Mouse (Mus musculus) heart, embryonic 12.5 days (tissue): ENCODE measurements around the gene Ifitm6. TPM values are rescaled to one million over a fixed set of nuclear protein-coding genes. Genes with fewer than 3 reads are reported as not detected.
A peak's percentile ranks its signal among the peaks of the same experiment; 100 is the strongest.
"Not testable (repeated sequence)": the region's sequence is repeated elsewhere in the genome, so short reads cannot be mapped to it uniquely, and the experiment has no call there.

Source experiments
- ATAC-seq: fragments of 200-750 bp; cut with Nextera tagmentation; 2 replicates; pipeline ENCODE4 v1.8.0; 2017; ENCODE audit warnings: moderate TSS enrichment, moderate library complexity; ENCODE audit not compliant: insufficient number of reproducible peaks, low FRiP score
- H3K27ac ChIP-seq: fragments of 300-500 bp; sonication (generic); 2 replicates; pipeline ENCODE4 v1.5.1; 2016; ENCODE audit warnings: mild to moderate bottlenecking, moderate library complexity; ENCODE audit not compliant: poor library complexity, severe bottlenecking
- H3K27me3 ChIP-seq: fragments of 300-500 bp; sonication (generic); replicated peaks from 2 replicates; pipeline ENCODE4 v1.6.1; 2016; ENCODE audit warnings: mild to moderate bottlenecking, moderate library complexity
- H3K36me3 ChIP-seq: fragments of 300-500 bp; sonication (generic); 2 replicates; pipeline ENCODE4 v1.6.1; 2016; ENCODE audit warnings: mild to moderate bottlenecking, moderate library complexity
- H3K4me1 ChIP-seq: fragments of 300-500 bp; sonication (generic); replicated peaks from 2 replicates; pipeline ENCODE4 v1.6.1; 2016; ENCODE audit warnings: mild to moderate bottlenecking
- H3K4me2 ChIP-seq: fragments of 300-500 bp; sonication (generic); 2 replicates; pipeline ENCODE4 v1.6.1; 2016; ENCODE audit warnings: mild to moderate bottlenecking, moderate library complexity
- H3K4me3 ChIP-seq: fragments of 300-500 bp; sonication (generic); 2 replicates; pipeline ENCODE4 v1.5.1; 2016; ENCODE audit warnings: mild to moderate bottlenecking
- H3K9ac ChIP-seq: fragments of 300-500 bp; sonication (generic); 2 replicates; pipeline ENCODE4 v1.6.1; 2016; ENCODE audit warnings: mild to moderate bottlenecking, moderate library complexity
- H3K9me3 ChIP-seq: fragments of 300-500 bp; sonication (generic); replicated peaks from 2 replicates; pipeline ENCODE4 v1.6.1; 2016; ENCODE audit warnings: mild to moderate bottlenecking, moderate library complexity
- WGBS: fragments of 180-500 bp; shearing (Covaris S2); methylation state at CpG from one replicate; pipeline ENCODE4 v1.1.7; 2016; 5-methylcytosine and 5-hydroxymethylcytosine counted together
- polyA plus RNA-seq: library from polyadenylated mRNA; unstranded; fragments of >200 nt; fragmentation: Nextera tagmentation; extraction: Ambion mirVana; gene quantifications from 2 replicates; pipeline ENCODE4 v1.2.1, GENCODE M21; 2016

Ifitm6 gene
- polyA plus RNA-seq: not detected in 2 replicates

- not testable (repeated sequence) for H3K4me1 ChIP-seq, H3K9ac ChIP-seq, H3K27me3 ChIP-seq, H3K9me3 ChIP-seq, H3K27ac ChIP-seq, H3K4me2 ChIP-seq, ATAC-seq, H3K4me3 ChIP-seq, H3K36me3 ChIP-seq
- WGBS: 79% methylated on average over 1 of the region's 1 CpGs
Measured at GRCm38 (mm10) chr7:141017824-141018223, at the start of gene Ifitm6. Gene Ifitm6, minus strand, starts transcription at chr7:141017924.

DNA sequence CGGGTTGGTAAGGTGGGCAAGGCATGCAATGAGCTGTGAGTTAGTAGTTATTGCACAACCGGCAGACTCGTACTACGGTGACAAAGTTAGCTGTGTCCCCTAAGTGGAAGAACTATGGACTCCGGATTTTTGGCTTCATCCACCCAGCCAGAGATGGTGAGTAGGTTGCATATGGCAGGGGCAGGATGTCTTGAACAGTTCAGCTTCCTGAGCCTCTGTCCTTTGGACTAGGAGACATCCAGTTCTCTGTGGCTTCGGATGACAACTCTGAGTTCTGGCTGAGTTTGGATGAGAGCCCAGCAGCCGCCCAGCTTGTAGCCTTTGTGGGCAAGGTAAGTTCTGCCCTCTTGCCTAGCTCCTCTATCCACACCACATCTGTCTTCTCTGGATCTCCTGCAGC is 46.9 kb upstream of the Ifitm6 start:
- Histone ChIP-seq H3K27ac (no peak overlapping the region), H3K4me2 (no peak overlapping the region), H3K9ac (no peak overlapping the region), H3K4me1 (0 out of 2 replicates have a peak, but pooled peaks cover 8% of the 10 kb centered on the region), H3K9me3 (no peaks in the 10 kb centered on the region), H3K27me3 (peaks cover 95% of the 10 kb centered on the region), H3K36me3 (no peaks in the 10 kb centered on the region), H3K4me3 (no peak overlapping the region)
- WGBS: 87% methylated on average over 7 of the region's 7 CpGs
- ATAC-seq: no peak

DNA sequence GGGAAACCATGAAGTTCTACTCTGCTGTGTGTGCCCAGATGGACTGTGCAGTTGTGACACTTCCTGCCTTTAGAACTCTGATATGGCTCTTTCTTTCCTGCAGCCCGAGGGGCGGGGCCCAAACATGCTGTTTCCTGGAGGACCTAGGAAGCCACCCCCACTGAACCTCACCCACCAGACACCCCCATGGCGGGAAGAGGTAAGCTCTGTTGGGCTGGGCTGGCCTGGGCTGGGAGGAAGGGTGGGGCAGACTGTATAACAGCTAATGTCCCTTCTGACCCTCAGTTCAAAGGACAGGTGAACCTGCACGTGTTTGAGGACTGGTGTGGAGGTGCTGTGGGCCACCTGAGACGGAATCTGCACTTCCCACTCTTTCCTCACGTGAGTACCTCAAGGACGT is 46.5 kb upstream of the Ifitm6 start:
- H3K9ac ChIP-seq: no peak overlapping the region
- no peaks in the 10 kb centered on the region for H3K9me3 ChIP-seq
- WGBS: 67% methylated on average over 7 of the region's 7 CpGs
- no peak for ATAC-seq
- H3K4me2 ChIP-seq: no peak overlapping the region
- H3K4me1 ChIP-seq: 0 out of 2 replicates have a peak, but pooled peaks cover 8% of the 10 kb centered on the region
- no peak overlapping the region for H3K27ac ChIP-seq
- no peaks in the 10 kb centered on the region for H3K36me3 ChIP-seq
- peaks cover 96% of the 10 kb centered on the region for H3K27me3 ChIP-seq
- no peak overlapping the region for H3K4me3 ChIP-seq

GRCm38 (mm10) chr7:141063353-141063752 is 45.6 kb upstream of the Ifitm6 start:
- ATAC-seq: no peak
- H3K9me3 ChIP-seq: no peaks in the 10 kb centered on the region
- 81% methylated on average over 3 of the region's 3 CpGs for WGBS
- 0 out of 2 replicates have a peak, but pooled peaks cover 8% of the 10 kb centered on the region for H3K4me1 ChIP-seq
- no peak overlapping the region for H3K27ac ChIP-seq
- H3K4me2 ChIP-seq: no peak overlapping the region
- peaks cover 95% of the 10 kb centered on the region for H3K27me3 ChIP-seq
- no peak overlapping the region for H3K9ac ChIP-seq
- H3K36me3 ChIP-seq: no peaks in the 10 kb centered on the region
- no peak overlapping the region for H3K4me3 ChIP-seq

- H3K27me3 ChIP-seq: peaks cover 95% of the 10 kb centered on the region
- H3K9me3 ChIP-seq: no peaks in the 10 kb centered on the region
- no peak overlapping the region for H3K9ac ChIP-seq
- H3K27ac ChIP-seq: no peak overlapping the region
- 0 out of 2 replicates have a peak, but pooled peaks cover 8% of the 10 kb centered on the region for H3K4me1 ChIP-seq
- H3K4me2 ChIP-seq: no peak overlapping the region
- no peak overlapping the region for H3K4me3 ChIP-seq
- no peaks in the 10 kb centered on the region for H3K36me3 ChIP-seq
- no peak for ATAC-seq
- 71% methylated on average over 7 of the region's 7 CpGs for WGBS
Measured at GRCm38 (mm10) chr7:141062525-141062924, 44.8 kb upstream of the Ifitm6 start.

- peak; percentile 30; the same call in 1 of the 2 replicates for ATAC-seq
- no peak overlapping the region for H3K27ac ChIP-seq
- WGBS: 1% methylated on average over 37 of the region's 37 CpGs
Measured at GRCm38 (mm10) chr7:141061269-141061692, 43.6 kb upstream of the Ifitm6 start.

DNA sequence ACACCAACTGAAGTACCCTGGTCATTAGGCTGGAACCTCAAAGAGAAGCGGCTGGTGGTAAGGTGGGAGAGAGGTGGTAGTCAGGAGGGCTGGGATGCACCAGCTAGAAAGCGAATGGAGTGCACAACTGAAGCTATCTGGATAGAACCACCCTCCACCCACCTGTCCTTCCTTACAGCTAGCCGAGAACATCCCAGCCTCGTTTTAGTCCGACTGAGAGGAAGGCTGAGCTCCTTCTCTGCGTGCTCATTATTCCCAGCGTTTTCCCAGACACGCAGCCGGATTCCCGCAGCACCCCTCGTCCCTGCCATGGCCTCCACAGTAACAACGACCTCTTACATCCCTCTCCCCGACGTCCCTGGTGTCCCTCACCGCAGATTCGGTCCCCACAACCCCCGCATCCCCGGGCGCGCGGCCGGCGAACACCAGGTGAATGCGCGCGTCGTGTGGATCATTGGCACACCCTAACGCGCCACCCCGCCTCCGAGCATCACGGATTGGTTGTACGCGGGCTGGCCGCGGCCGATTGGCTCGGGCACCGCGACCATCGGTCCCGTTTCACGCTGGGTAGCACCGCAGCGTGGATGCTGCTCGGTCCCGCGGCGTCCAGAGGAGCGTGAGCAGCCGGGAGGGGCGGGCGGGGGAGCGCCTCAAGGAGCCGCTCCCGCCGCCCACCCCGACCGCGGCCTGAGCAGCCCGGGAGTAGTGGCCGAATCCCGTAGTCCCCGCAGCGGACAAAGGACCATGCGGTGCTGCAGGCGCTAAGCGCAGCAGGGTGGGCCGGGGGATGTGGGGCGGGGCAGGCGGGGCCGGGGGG is 42.9 kb upstream of the Ifitm6 start, which contains the start of gene B4galnt4:
B4galnt4 (plus strand) TSS at position 679 of the 817 bp plus-strand sequence.
- no peaks in the 10 kb centered on the region for H3K9me3 ChIP-seq
- peak within 1 kb of the TSS; percentile 88 for H3K4me2 ChIP-seq
- H3K36me3 ChIP-seq: no peaks in the 10 kb centered on the region
- WGBS: under 1% methylated on average over 64 of the region's 72 CpGs
- no peak within 1 kb of the TSS for H3K27ac ChIP-seq
- peak within 1 kb of the TSS; percentile 55 for H3K9ac ChIP-seq
- H3K4me1 ChIP-seq: 0 out of 2 replicates have a peak, but pooled peaks cover 8% of the 10 kb centered on the region
- H3K27me3 ChIP-seq: peaks cover 90% of the 10 kb centered on the region
- ATAC-seq: peak; percentile 67
- peak within 1 kb of the TSS; percentile 59 for H3K4me3 ChIP-seq

More at GRCm38 (mm10) chr7:141061269-141061692, 43.6 kb upstream of the Ifitm6 start:
- Histone ChIP-seq H3K4me1 (0 out of 2 replicates have a peak, but pooled peaks cover 8% of the 10 kb centered on the region), H3K36me3 (no peaks in the 10 kb centered on the region), H3K9ac (peak overlapping the region; percentile 55), H3K4me2 (peak overlapping the region; percentile 88), H3K9me3 (no peaks in the 10 kb centered on the region), H3K27me3 (peaks cover 91% of the 10 kb centered on the region), H3K4me3 (peak overlapping the region; percentile 59)

- no peaks in the 10 kb centered on the region for H3K9me3 ChIP-seq
- H3K36me3 ChIP-seq: no peaks in the 10 kb centered on the region
- no peak overlapping the region for H3K9ac ChIP-seq
- peak overlapping the region; percentile 88 for H3K4me2 ChIP-seq
- peaks cover 88% of the 10 kb centered on the region for H3K27me3 ChIP-seq
- H3K4me1 ChIP-seq: 0 out of 2 replicates have a peak, but pooled peaks cover 8% of the 10 kb centered on the region
- peak overlapping the region; percentile 59; the same call in 1 of the 2 replicates for H3K4me3 ChIP-seq
- ATAC-seq: no peak
- WGBS: 67% methylated on average over 2 of the region's 2 CpGs
- no peak overlapping the region for H3K27ac ChIP-seq
Measured at GRCm38 (mm10) chr7:141059929-141060328, 42.2 kb upstream of the Ifitm6 start.

- no peak overlapping the region for H3K9ac ChIP-seq
- WGBS: 80% methylated on average over 14 of the region's 14 CpGs
- no peak overlapping the region for H3K4me3 ChIP-seq
- no peaks in the 10 kb centered on the region for H3K36me3 ChIP-seq
- peaks cover 85% of the 10 kb centered on the region for H3K27me3 ChIP-seq
- no peaks in the 10 kb centered on the region for H3K9me3 ChIP-seq
- H3K4me2 ChIP-seq: no peak overlapping the region
- no peak overlapping the region for H3K27ac ChIP-seq
- no peak for ATAC-seq
- H3K4me1 ChIP-seq: 0 out of 2 replicates have a peak, but pooled peaks cover 8% of the 10 kb centered on the region
Measured at GRCm38 (mm10) chr7:141058601-141059341, 41.0 kb upstream of the Ifitm6 start.

DNA sequence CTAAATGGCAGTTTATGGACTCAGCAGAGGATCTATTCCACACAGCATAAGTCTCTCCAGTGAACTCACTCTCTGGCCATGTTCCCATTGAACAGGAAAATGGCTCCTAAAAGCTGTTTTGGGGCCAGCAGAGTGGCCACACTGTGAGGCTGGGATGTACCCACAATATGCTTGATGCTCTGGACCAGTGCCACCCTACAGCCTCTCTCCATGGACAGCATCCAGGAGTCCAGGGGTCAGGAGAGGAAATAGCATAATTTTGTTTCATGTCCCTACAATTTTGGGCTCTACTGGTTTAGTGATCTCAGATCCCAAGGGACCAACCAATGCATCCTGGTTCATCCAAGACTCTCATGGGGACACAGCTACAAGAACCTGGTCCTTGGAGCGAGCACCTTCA is 39.8 kb upstream of the Ifitm6 start:
- ATAC-seq: no peak
- no peak overlapping the region for H3K27ac ChIP-seq
- H3K4me1 ChIP-seq: 0 out of 2 replicates have a peak, but pooled peaks cover 8% of the 10 kb centered on the region
- H3K27me3 ChIP-seq: peaks cover 75% of the 10 kb centered on the region
- H3K4me2 ChIP-seq: no peak overlapping the region
- no peak overlapping the region for H3K9ac ChIP-seq
- no peaks in the 10 kb centered on the region for H3K36me3 ChIP-seq
- H3K9me3 ChIP-seq: no peaks in the 10 kb centered on the region
- 69% methylated on average over 1 of the region's 1 CpGs for WGBS
- no peak overlapping the region for H3K4me3 ChIP-seq

DNA sequence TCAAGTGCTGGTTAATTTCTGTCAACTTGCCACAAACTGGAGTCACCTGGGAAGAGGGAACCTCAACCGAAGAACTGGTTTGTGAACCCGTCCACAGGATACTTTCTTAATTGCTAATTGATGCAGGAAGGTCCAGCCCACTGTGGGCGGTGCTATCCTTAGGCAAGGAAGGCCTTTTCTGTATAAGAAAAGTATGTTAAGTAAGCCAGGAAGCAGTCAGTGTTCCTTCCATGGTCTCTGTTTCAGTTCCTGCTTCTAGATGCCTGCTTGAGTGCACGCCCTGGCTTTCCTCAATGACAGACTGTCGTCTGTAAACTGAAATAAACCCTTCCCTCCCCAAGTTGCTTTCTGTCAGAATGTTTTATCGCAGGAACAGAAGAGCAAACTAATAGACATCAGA is 39.3 kb upstream of the Ifitm6 start:
- H3K4me1 ChIP-seq: 0 out of 2 replicates have a peak, but pooled peaks cover 8% of the 10 kb centered on the region
- H3K27ac ChIP-seq: no peak overlapping the region
- no peaks in the 10 kb centered on the region for H3K36me3 ChIP-seq
- peaks cover 70% of the 10 kb centered on the region for H3K27me3 ChIP-seq
- no peak overlapping the region for H3K9ac ChIP-seq
- H3K9me3 ChIP-seq: no peaks in the 10 kb centered on the region
- H3K4me2 ChIP-seq: no peak overlapping the region
- no peak overlapping the region for H3K4me3 ChIP-seq
- no peak for ATAC-seq
- 82% methylated on average over 6 of the region's 6 CpGs for WGBS
